Mouse (Mus musculus): ENCODE measurements around the gene Col6a6.

DNA sequence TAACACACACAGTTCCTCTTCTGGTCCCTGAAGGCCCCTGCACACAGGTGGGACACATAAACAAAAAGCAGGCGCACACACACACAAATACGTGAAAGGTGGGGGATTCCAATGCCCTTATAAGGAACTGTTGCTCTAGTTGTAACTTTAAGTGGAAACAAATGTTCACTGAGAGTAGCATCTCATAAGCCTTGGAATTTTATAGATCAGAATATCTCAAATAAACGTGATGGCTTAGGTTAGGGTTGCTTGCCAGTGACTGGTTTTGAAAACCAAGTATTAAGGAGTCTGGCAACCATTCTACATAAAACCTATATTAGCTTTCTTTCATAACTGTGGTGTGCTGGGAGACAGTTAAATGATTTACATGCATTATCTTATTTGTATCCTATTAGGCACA lies 64.3 kb downstream of the Col6a6 start:
- TF ChIP-seq ZC3H11A (IDR thresholded peaks at IDR 0.05; ENCODE audit: low read depth, low read length) (no peak), EP300 (IDR thresholded peaks at IDR 0.05; ENCODE audit: low read depth in 1 of 2, low read length in 2 of 2) (no peak), CTCF (IDR thresholded peaks at IDR 0.05 in 2 of 3, conservative IDR thresholded peaks at IDR 0.05 in 1 of 3; ENCODE audit: control insufficient read depth in 1 of 3, insufficient read depth in 1 of 3, low read depth in 2 of 3, low read length in 3 of 3, poor library complexity in 1 of 3, severe bottlenecking in 1 of 3) (no peak), MEF2A (IDR thresholded peaks at IDR 0.05; ENCODE audit: extremely low read depth, insufficient replicate concordance, low read depth, low read length, poor library complexity, severe bottlenecking) (no peak)
